Mouse (Mus musculus) bone marrow, adult 2 months (tissue): Measurements from ENCODE around the gene Smoc1. TPM values are rescaled to one million over a fixed set of nuclear protein-coding genes. Genes with fewer than 3 reads are reported as not detected.

Source experiments
- H3K27ac ChIP-seq: fragments of 200-500 bp; 2 replicates; pipeline ENCODE4 v1.5.1; 2012; ENCODE audit warnings: low read depth, mild to moderate bottlenecking, control low read depth, inconsistent platforms, low read length; ENCODE audit not compliant: control insufficient read depth, poor library complexity, insufficient read depth
- H3K4me1 ChIP-seq: fragments of 200-500 bp; 2 replicates; pipeline ENCODE4 v1.6.1; 2011; ENCODE audit warnings: low read length; ENCODE audit not compliant: control insufficient read depth, insufficient read depth
- H3K4me3 ChIP-seq: fragments of 200-500 bp; replicated peaks from 2 replicates; pipeline ENCODE3; 2011; ENCODE audit warnings: mild to moderate bottlenecking, low read depth, low read length, control low read depth; ENCODE audit not compliant: control insufficient read depth
- CTCF ChIP-seq: fragments of 200-500 bp; IDR thresholded peaks from 2 replicates; pipeline ENCODE4 v1.5.1; 2011; ENCODE audit warnings: low read length, control low read depth; ENCODE audit not compliant: control insufficient read depth, insufficient read depth
- POLR2A ChIP-seq: fragments of 200-500 bp; IDR thresholded peaks from 2 replicates; pipeline ENCODE4 v1.6.1; 2011; ENCODE audit warnings: low read depth, mild to moderate bottlenecking, control low read depth, low read length, borderline replicate concordance; ENCODE audit not compliant: control insufficient read depth
- WGBS: fragments of 180-500 bp; shearing (Covaris S2); methylation state at CpG from one replicate; pipeline ENCODE4 v1.1.7; 2018; 5-methylcytosine and 5-hydroxymethylcytosine counted together
- polyA plus RNA-seq: library from polyadenylated mRNA; stranded (reverse); fragments of >200 nt; gene quantifications from 2 replicates; pipeline ENCODE4 v1.2.4, GENCODE M21; 2011; ENCODE audit warnings: low replicate concordance; ENCODE audit not compliant: missing spikeins, insufficient read depth, insufficient read length

Smoc1 gene
- polyA plus RNA-seq, 1 experiment = 3.9 TPM

- TF ChIP-seq POLR2A = no peak
- no peak for TF ChIP-seq CTCF
- WGBS = 57% methylated on average over 9 of the region's 9 CpGs
- H3K4me1 ChIP-seq = no peaks in the 10 kb centered on the region
Measured at GRCm38 (mm10) chr12:81175252-81175651, 148.6 kb downstream of the Smoc1 start.

GRCm38 (mm10) chr12:81182073-81182472 lies 155.5 kb downstream of the Smoc1 start:
- TF ChIP-seq CTCF (peak; percentile 79), POLR2A (no peak)
- no peak overlapping the region for H3K27ac ChIP-seq
- H3K4me1 ChIP-seq = no peaks in the 10 kb centered on the region
- no peak overlapping the region for H3K4me3 ChIP-seq
- WGBS = 52% methylated on average over 3 of the region's 3 CpGs

More at GRCm38 (mm10) chr12:81175252-81175651, 148.6 kb downstream of the Smoc1 start:
- no peak overlapping the region for H3K4me3 ChIP-seq
- H3K27ac ChIP-seq = no peak overlapping the region

- Histone ChIP-seq H3K27ac (no peak overlapping the region), H3K4me1 (no peaks in the 10 kb centered on the region), H3K4me3 (no peak overlapping the region)
- no peak for TF ChIP-seq CTCF
- no peak for TF ChIP-seq POLR2A
- 84% methylated on average over 2 of the region's 2 CpGs for WGBS
Measured at GRCm38 (mm10) chr12:81184967-81185366, 158.4 kb downstream of the Smoc1 start.

GRCm38 (mm10) chr12:81186081-81186480 lies 159.5 kb downstream of the Smoc1 start:
- H3K27ac ChIP-seq = no peak overlapping the region
- TF ChIP-seq POLR2A = no peak
- no peak for TF ChIP-seq CTCF
- H3K4me1 ChIP-seq = no peaks in the 10 kb centered on the region
- H3K4me3 ChIP-seq = no peak overlapping the region
- 61% methylated on average over 4 of the region's 4 CpGs for WGBS

- WGBS = 76% methylated on average over 3 of the region's 3 CpGs
- no peak overlapping the region for H3K4me3 ChIP-seq
- H3K27ac ChIP-seq = no peak overlapping the region
- TF ChIP-seq CTCF (no peak), POLR2A (no peak)
- H3K4me1 ChIP-seq = no peaks in the 10 kb centered on the region
Measured at GRCm38 (mm10) chr12:81186668-81187067, 160.1 kb downstream of the Smoc1 start.

- Histone ChIP-seq H3K4me1 (no peaks in the 10 kb centered on the region), H3K27ac (no peak overlapping the region), H3K4me3 (no peak overlapping the region)
- WGBS = 75% methylated on average over 3 of the region's 3 CpGs
- TF ChIP-seq CTCF = no peak
- no peak for TF ChIP-seq POLR2A
Measured at GRCm38 (mm10) chr12:81188423-81188822, 161.8 kb downstream of the Smoc1 start.

- H3K4me1 ChIP-seq = no peaks in the 10 kb centered on the region
- no peak overlapping the region for H3K4me3 ChIP-seq
- no peak overlapping the region for H3K27ac ChIP-seq
- TF ChIP-seq POLR2A (no peak), CTCF (no peak)
- WGBS = 85% methylated on average over 4 of the region's 4 CpGs
Measured at GRCm38 (mm10) chr12:81188996-81189395, 162.4 kb downstream of the Smoc1 start.

- Histone ChIP-seq H3K27ac (no peak overlapping the region), H3K4me3 (no peak overlapping the region), H3K4me1 (no peaks in the 10 kb centered on the region)
- TF ChIP-seq POLR2A = no peak
- TF ChIP-seq CTCF = no peak
- 88% methylated on average over 1 of the region's 1 CpGs for WGBS
Measured at GRCm38 (mm10) chr12:81189636-81190035, 163.0 kb downstream of the Smoc1 start.

- 56% methylated on average over 2 of the region's 2 CpGs for WGBS
- TF ChIP-seq CTCF (no peak), POLR2A (no peak)
- Histone ChIP-seq H3K27ac (no peak overlapping the region), H3K4me3 (no peak overlapping the region), H3K4me1 (no peaks in the 10 kb centered on the region)
Measured at GRCm38 (mm10) chr12:81193968-81194367, 167.4 kb downstream of the Smoc1 start.
